Comparison of ENCODE assay signal across 14 mouse cellular contexts in the genomic region with DNA sequence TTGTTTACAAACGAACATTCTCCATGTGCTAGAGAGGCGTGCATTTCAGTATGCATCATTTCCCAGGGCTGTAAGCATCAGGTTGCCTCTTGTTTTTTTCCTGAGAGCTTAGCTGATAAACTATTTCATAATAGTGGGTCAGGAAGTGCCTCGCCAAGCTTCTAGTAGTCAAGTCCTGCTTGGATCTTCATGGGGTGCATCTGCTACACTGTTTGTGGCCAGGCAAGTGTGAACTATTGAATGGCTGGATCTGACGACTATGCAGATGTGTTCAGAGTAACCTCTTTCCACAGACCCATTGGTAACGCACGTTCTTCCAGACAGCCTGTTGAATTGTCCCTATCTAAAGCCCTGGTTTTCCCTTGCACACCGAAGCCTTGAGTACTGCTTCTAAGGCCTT.
"Had no signal": no experiment of that assay in that cellular context is flagged by ENCODE, and none has a peak within 500 bp of the region (broad histone marks: within the 10 kb centered on the region; RNA-seq: fewer than 3 reads in every experiment).

No protein-coding gene starts in this region.

- H3K27me3 ChIP-seq: megakaryocyte, embryonic 14.5 days; midbrain, embryonic 13.5 days; midbrain, embryonic 15.5 days; neural tube, embryonic 12.5 days; stomach, embryonic 15.5 days had no signal

- H3K9me3 ChIP-seq: megakaryocyte, embryonic 14.5 days; midbrain, embryonic 13.5 days; midbrain, embryonic 15.5 days; neural tube, embryonic 12.5 days; stomach, embryonic 15.5 days had no signal

- DNase-seq: lung, adult 18-20 months; lung, embryonic 14.5 days; lung, postnatal 10 days; lung, postnatal 4 days; right cerebral cortex, postnatal 14 days; thymus, adult 2 months; thymus, postnatal 25 days; thymus, postnatal 4 days had no signal

- H3K9ac ChIP-seq: lung, embryonic 14.5 days; midbrain, embryonic 13.5 days; midbrain, embryonic 15.5 days; neural tube, embryonic 12.5 days; stomach, embryonic 15.5 days had no signal

- H3K4me3 ChIP-seq: megakaryocyte, embryonic 14.5 days; midbrain, embryonic 13.5 days; midbrain, embryonic 15.5 days; neural tube, embryonic 12.5 days; stomach, embryonic 15.5 days had no signal

- H3K27ac ChIP-seq: midbrain, embryonic 13.5 days; midbrain, embryonic 15.5 days; neural tube, embryonic 12.5 days; stomach, embryonic 15.5 days; stomach, postnatal 0 days had no signal

- H3K4me2 ChIP-seq: lung, embryonic 14.5 days; midbrain, embryonic 13.5 days; midbrain, embryonic 15.5 days; neural tube, embryonic 12.5 days; stomach, embryonic 15.5 days had no signal

- ATAC-seq: midbrain, embryonic 13.5 days; midbrain, embryonic 15.5 days had no signal
